Mouse (Mus musculus) cerebellum, postnatal 10 days (tissue): ENCODE data around the gene Dsn1.

Experiments used
- DNase-seq, 2 experiments: peaks; one replicate each; pipeline ENCODE4 v3.0.0; 2021; ENCODE audit warnings: mixed read lengths in 2 of 2

Dsn1 gene

GRCm38 (mm10) chr2:156967388-156967787 lies 39.6 kb downstream of the Dsn1 start:
- DNase-seq = no peak

GRCm38 (mm10) chr2:156963891-156964290 lies 43.1 kb downstream of the Dsn1 start:
- no peak for DNase-seq

GRCm38 (mm10) chr2:156958496-156959252 lies 48.3 kb downstream of the Dsn1 start:
- DNase-seq = no peak

- no peak for DNase-seq
Measured at GRCm38 (mm10) chr2:156957035-156957434, 49.9 kb downstream of the Dsn1 start.

- DNase-seq = no peak
Measured at GRCm38 (mm10) chr2:156956306-156956705, 50.6 kb downstream of the Dsn1 start.

- DNase-seq = no peak
Measured at GRCm38 (mm10) chr2:156954463-156954862, 52.5 kb downstream of the Dsn1 start.

- no peak for DNase-seq
Measured at GRCm38 (mm10) chr2:156951301-156952094, 55.5 kb downstream of the Dsn1 start.

GRCm38 (mm10) chr2:156950816-156951215 lies 56.1 kb downstream of the Dsn1 start:
- DNase-seq = no peak
